Mouse (Mus musculus): ENCODE measurements around the gene Kdm6b. TPM values are rescaled to one million over a fixed set of nuclear protein-coding genes. Genes with fewer than 3 reads are reported as not detected.

Kdm6b gene
- total RNA-seq, 2 experiments from 2014 or later = 23.0 to 27.2 TPM

Other genes starting within 250 kb of the Kdm6b start
- not detected for gene Alox8, start 215.8 kb downstream of the Kdm6b start, total RNA-seq (2021)
- gene Gucy2e, start 176.6 kb downstream of the Kdm6b start, total RNA-seq (2021) = not detected
- gene Cntrob, start 89.9 kb downstream of the Kdm6b start, total RNA-seq (2021) = 1 to 10 TPM; 1.4 TPM
- 10 to 100 TPM; 40.1 to 41.8 TPM for gene Trappc1, start 89.7 kb downstream of the Kdm6b start, total RNA-seq (2021)
- under 1 TPM in 1 of 2 experiments, not detected in 1; 0.10 TPM for gene Kcnab3, start 87.4 kb downstream of the Kdm6b start, total RNA-seq (2021)
- under 1 TPM; 0.12 to 0.26 TPM for gene Rnf227, start 73.2 kb downstream of the Kdm6b start, total RNA-seq (2021)
- gene Chd3, start 44.3 kb downstream of the Kdm6b start, total RNA-seq (2021) = 10 to 100 TPM in 1 of 2 experiments, 1 to 10 TPM in 1; 7.6 to 11.2 TPM
- 10 to 100 TPM; 58.8 to 67.0 TPM for gene Naa38, start 18.2 kb downstream of the Kdm6b start, total RNA-seq (2021)
- 10 to 100 TPM; 24.6 to 26.2 TPM for gene Cyb5d1, start 18.0 kb downstream of the Kdm6b start, total RNA-seq (2021)
- 1 to 10 TPM; 6.3 to 7.9 TPM for gene Tmem88, start 15.4 kb downstream of the Kdm6b start, total RNA-seq (2021)
- under 1 TPM; 0.13 to 0.27 TPM for gene Dnah2, start 135.4 kb upstream of the Kdm6b start, total RNA-seq (2021)
- gene Efnb3, start 146.5 kb upstream of the Kdm6b start, total RNA-seq (2021) = under 1 TPM; 0.23 to 0.62 TPM
- gene Wrap53, start 166.6 kb upstream of the Kdm6b start, total RNA-seq (2021) = 1 to 10 TPM; 2.6 to 2.8 TPM
- gene Trp53, start 166.7 kb upstream of the Kdm6b start, total RNA-seq (2021) = 10 to 100 TPM; 10.7 to 15.8 TPM
- gene Atp1b2, start 192.3 kb upstream of the Kdm6b start, total RNA-seq (2021) = 100 to 1,000 TPM; 380 to 461 TPM
- gene Shbg, start 204.2 kb upstream of the Kdm6b start, total RNA-seq (2021) = not detected
- gene Sat2, start 208.3 kb upstream of the Kdm6b start, total RNA-seq (2021) = 1 to 10 TPM; 3.0 to 3.2 TPM
- 10 to 100 TPM; 77.7 to 91.9 TPM for gene Fxr2, start 219.3 kb upstream of the Kdm6b start, total RNA-seq (2021)
- not detected for gene Sox15, start 241.6 kb upstream of the Kdm6b start, total RNA-seq (2021)
- 1 to 10 TPM; 8.0 to 8.3 TPM for gene Mpdu1, start 249.0 kb upstream of the Kdm6b start, total RNA-seq (2021)